Mouse (Mus musculus) hematopoietic stem cell, adult 5-6 weeks (primary cell): ENCODE measurements around the gene Akap6. TPM values are rescaled to one million over a fixed set of nuclear protein-coding genes. Genes with fewer than 3 reads are reported as not detected.

Experiments
- ATAC-seq, 2 experiments: fragments of 125-278 bp in 1 of 2; replicated peaks in 1 of 2; 2 replicates each; pipeline ENCODE4 v1.8.0; 2016 to 2017; ENCODE audit warnings: inconsistent platforms in 2 of 2, mild to moderate bottlenecking in 2 of 2, moderate number of reproducible peaks in 2 of 2, low read depth in 1 of 2, moderate TSS enrichment in 1 of 2; ENCODE audit not compliant: low FRiP score in 2 of 2, poor library complexity in 2 of 2, severe bottlenecking in 2 of 2, insufficient read depth in 1 of 2, low TSS enrichment in 1 of 2
- total RNA-seq: library from RNA; stranded (forward); fragments of 172-1452, 232-1000 nt; gene quantifications from 2 replicates; pipeline ENCODE4 v1.2.3, GENCODE M21; 2017

Akap6 gene
- total RNA-seq, 1 experiment from 2014 or later: 0.05 TPM

GRCm38 (mm10) chr12:52856104-52856503 is 156.9 kb downstream of the Akap6 start:
- no peak for ATAC-seq

- ATAC-seq: no peak
These were observed 158.1 kb downstream of the Akap6 start for GRCm38 (mm10) chr12:52857306-52857705.

GRCm38 (mm10) chr12:52861922-52862321 is 162.7 kb downstream of the Akap6 start:
- no peak for ATAC-seq

- no peak for ATAC-seq
These were observed 168.9 kb downstream of the Akap6 start for GRCm38 (mm10) chr12:52868000-52868624.

- ATAC-seq: no peak
These were observed 172.4 kb downstream of the Akap6 start for GRCm38 (mm10) chr12:52871604-52872003.

- no peak for ATAC-seq
These were observed 175.2 kb downstream of the Akap6 start for GRCm38 (mm10) chr12:52874332-52874923.

- no peak for ATAC-seq
These were observed 176.9 kb downstream of the Akap6 start for GRCm38 (mm10) chr12:52876065-52876464.

- no peak for ATAC-seq
These were observed 178.0 kb downstream of the Akap6 start for GRCm38 (mm10) chr12:52876978-52877769.

- no peak for ATAC-seq
These were observed 180.1 kb downstream of the Akap6 start for GRCm38 (mm10) chr12:52879324-52879723.

GRCm38 (mm10) chr12:52892519-52892918 is 193.3 kb downstream of the Akap6 start:
- ATAC-seq: no peak

GRCm38 (mm10) chr12:52893656-52894405 is 194.6 kb downstream of the Akap6 start:
- no peak; a peak in 1 of 4 replicates for ATAC-seq

GRCm38 (mm10) chr12:52895672-52896460 is 196.7 kb downstream of the Akap6 start:
- ATAC-seq: peak in 1 of 2 experiments; percentile 51; a peak in 2 of 4 replicates

GRCm38 (mm10) chr12:52896785-52897184 is 197.6 kb downstream of the Akap6 start:
- no peak for ATAC-seq

GRCm38 (mm10) chr12:52898130-52898529 is 198.9 kb downstream of the Akap6 start:
- ATAC-seq: no peak

GRCm38 (mm10) chr12:52904046-52904445 is 204.9 kb downstream of the Akap6 start:
- peak in 1 of 2 experiments; percentile 37; a peak in 1 of 4 replicates for ATAC-seq

GRCm38 (mm10) chr12:52908448-52909066 is 209.4 kb downstream of the Akap6 start:
- peak; percentile 30 to 38; a peak in 3 of 4 replicates for ATAC-seq
